Mouse (Mus musculus) inflammation-experienced regulatory T-cells, adult 6 months (primary cell): ENCODE data around the gene Osbpl11. TPM values are rescaled to one million over a fixed set of nuclear protein-coding genes. Genes with fewer than 3 reads are reported as not detected.
A peak's percentile ranks its signal among the peaks of the same experiment; 100 is the strongest.

Source experiments
- ATAC-seq: one replicate; pipeline ENCODE4 v1.8.0; 2017
- polyA plus RNA-seq, 3 experiments: library from polyadenylated mRNA; unstranded; fragments of 100-300 nt; shearing (Covaris generic); gene quantifications; one replicate each; pipeline ENCODE4 v1.2.1; 2017

Gene Osbpl11
- polyA plus RNA-seq, 3 experiments from 2014 or later: 5.7 to 8.9 (median 7.8) TPM

GRCm38 (mm10) chr16:33244136-33244691 is 59.3 kb downstream of the Osbpl11 start:
- no peak for ATAC-seq

DNA sequence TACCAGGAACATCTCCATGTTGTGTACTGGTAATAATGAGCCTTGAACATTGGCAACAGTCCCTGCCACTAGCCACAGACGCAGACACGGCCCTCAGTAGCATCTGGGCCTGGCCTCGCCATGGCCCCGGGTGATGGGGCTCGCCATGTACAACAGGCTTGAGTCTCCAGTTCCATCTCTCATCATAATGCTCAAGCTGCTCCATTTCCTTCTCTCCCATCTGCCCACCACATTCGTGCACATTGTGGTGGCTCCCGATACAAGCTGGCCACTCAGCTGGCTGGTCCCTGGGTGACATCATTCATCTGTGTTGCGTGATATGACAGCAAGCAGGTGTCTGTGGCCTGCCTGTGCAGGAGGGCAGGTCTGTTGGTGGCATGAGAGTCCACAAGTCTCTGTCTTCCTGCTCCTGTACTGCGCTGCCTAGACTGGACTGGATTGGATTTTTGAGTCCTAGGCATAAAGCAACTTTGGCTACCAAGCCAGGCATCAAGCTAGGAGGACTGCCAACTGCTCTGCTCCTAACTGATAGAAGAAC is 60.1 kb downstream of the Osbpl11 start:
- ATAC-seq: no peak

DNA sequence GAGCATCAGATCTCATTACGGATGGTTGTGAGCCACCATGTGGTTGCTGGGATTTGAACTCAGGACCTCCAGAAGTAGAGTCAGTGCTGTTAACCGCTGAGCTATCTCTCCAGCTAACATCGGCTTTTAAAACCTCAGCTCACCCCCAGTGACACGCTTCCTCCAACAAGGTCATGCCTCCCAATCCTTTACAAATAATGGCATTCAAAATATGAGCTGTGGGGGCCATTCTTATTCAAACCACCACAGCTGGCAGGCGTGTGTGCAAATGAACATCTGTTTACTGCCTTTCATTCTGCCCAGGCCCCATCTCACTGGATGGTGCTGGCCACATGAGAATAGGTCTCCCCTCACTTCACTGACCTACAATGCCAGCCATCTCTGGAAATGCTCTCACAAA is 61.7 kb downstream of the Osbpl11 start:
- no peak for ATAC-seq

GRCm38 (mm10) chr16:33247006-33247405 is 62.1 kb downstream of the Osbpl11 start:
- ATAC-seq: no peak

DNA sequence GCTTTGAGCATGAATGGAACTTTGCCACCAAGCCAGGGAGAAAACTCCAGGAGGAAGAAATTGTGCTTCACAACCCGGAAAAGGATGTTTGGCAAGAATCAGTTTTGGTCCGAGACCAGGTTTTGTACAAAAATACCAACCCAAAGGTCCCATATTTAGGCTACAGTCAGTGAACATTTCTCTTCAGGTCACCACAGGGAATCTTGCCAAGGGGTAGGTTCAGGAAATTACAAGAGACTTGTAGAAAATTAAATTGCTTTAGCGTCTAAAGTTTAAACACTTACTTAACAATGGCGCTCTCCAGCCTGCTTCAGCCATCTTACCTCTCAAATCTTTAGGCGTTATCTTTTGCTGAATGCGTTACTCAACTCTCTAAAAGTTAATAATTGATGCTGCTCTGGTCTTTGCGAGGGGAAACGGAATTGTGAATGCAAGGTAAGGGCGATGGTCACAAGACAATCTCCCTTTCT is 65.8 kb downstream of the Osbpl11 start:
- ATAC-seq: peak; percentile 47

DNA sequence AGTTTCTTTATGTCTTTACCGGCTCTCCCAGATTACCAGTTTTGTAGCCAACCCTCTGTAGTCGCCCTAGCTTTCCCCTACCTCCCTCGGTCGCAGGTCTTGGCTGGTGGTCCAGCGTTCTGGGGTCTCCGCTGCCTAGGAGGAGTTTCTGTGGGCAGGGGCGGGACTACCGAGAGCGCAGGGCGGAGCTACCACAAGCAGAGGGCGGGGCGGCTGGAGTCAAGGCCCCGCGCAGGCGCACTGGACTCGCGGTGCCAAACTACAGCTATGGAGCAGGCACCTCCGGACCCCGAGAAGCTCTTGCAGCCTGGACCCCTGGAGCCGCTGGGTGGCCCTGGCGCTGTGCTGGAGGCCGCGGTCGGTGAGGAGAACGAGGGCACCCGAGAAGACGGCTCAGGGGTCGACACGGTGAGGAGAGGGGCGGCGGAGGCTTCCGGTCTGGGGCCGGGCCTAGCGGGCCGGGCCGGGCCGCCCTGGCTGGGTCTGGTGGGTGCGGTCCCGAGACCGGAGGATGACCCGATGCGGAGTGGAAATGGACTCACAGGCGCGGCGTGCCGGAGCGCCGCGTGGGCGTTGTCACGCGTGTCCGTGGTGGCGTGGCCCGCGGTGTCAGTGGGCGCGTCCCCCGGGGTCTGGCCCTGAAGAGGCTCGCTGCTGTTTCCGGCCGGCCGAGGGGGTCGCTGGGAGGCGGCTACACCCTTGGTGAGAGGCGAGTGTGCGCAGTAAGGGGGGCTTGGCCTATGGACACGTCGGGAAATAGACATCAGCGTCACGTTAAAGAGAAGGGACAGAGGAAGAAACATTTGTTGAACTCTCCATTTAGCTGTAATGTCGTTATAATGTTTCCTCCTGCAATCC is 66.6 kb downstream of the Osbpl11 start, which contains the start of gene Snx4:
Gene Snx4, plus strand, starts transcription at position 249 of the 858 bp plus-strand sequence.
- peak; percentile 89 for ATAC-seq

DNA sequence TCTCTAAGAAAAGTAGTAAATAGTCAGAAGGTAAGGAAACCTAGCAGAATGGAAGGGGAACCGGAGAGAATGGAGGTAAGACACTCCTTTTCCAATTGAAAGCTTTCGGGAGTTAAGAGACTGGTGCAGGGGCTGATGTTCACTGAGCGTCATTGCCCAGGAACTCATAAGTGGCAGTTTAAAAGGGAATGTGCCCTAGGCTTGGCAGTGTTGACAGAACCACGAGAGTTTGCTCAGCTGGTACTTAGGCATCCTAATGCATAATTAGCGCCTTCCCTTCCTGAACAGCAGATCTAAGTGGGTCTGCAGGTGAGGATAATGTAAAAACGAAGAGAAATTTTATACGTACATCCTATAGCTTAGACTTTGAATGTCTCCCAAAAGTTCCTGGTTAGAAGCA is 70.7 kb downstream of the Osbpl11 start:
- ATAC-seq: no peak

GRCm38 (mm10) chr16:33258530-33258929 is 73.7 kb downstream of the Osbpl11 start:
- ATAC-seq: no peak

DNA sequence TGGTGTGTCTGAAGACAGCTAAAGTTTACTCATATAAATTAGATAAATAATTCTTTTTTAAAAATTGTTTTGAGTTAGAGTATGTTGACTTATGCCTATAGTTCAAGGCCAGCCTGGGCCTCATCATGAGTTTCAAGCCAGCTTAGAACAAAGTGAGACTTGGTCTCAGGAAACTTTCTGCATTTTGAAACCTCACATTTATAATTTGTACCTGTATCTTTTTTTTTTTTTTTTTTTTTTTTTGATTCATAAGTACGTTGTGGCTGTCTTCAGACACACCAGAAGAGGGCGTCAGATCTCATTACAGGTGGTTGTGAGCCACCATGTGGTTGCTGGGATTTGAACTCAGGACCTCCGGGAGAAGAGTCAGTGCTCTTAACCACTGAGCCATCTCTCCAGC is 75.0 kb downstream of the Osbpl11 start:
- ATAC-seq: no peak

DNA sequence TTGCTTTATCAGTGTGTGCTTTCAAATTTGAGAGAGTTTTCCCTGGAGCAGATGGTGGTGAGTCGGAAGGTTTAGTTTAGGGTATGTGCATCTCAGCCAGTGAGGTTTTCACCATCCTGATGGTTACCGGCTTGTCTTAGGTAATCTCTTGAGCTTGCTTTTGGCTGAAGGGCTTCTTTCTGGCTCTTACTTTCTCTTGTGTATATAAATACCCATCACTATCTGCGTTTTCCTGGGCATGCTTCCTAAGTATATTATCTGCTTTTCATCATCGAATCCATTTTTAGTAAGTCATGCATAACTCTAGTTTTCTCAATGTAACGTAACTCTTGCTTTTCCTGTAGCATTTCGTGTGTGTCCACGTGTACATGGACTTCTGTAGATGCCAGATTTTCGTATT is 76.0 kb downstream of the Osbpl11 start:
- no peak for ATAC-seq

GRCm38 (mm10) chr16:33261584-33262061 is 76.8 kb downstream of the Osbpl11 start:
- peak; percentile 78 for ATAC-seq

DNA sequence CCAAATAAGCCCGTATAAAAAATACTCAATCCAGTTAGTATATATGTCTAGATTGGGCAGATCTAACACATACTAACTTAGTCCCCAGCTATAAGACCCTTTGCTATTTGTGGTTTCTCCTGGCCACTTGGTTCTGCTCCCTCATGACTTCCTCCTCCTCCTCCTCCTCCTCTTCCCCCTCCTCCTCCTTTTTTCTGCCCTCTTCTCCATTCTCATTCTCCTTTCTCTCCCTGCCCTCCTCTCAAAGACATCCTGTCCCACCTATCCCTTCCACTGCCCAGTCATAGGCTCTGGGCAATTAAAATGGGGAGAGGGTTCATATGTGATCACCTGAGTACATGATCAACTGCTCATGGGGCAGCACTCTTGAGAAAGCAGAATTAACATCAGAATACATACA is 77.2 kb downstream of the Osbpl11 start:
- no peak for ATAC-seq

DNA sequence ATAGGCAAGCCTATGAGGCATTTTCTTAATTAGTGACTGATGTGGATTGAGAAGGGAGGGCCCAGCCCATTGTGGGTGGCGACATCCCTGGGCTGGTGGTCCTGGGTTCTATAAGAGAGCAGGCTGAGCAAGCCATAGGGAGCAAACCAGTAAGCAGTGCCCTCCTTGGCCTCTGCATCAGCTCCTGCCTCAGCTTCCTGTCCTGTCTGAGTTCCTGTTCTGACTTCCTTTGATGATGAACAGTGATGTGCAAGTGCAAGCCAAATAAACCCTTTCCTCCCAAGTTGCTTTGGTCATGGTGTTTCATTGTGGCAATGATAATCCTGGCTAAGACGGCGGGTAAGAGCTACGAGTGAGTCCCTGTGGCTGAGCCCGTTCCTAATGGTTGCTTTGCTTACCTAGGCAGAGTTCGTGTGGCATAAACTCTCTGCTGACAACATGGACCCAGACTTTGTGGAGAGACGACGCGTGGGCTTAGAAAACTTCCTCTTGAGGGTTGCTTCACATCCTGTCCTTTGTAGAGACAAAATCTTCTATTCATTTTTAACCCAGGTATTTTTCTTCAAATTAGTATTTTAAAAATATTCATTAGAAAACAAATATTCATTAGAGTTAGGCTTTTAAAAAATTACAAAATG is 82.9 kb downstream of the Osbpl11 start:
- ATAC-seq: peak; percentile 50

DNA sequence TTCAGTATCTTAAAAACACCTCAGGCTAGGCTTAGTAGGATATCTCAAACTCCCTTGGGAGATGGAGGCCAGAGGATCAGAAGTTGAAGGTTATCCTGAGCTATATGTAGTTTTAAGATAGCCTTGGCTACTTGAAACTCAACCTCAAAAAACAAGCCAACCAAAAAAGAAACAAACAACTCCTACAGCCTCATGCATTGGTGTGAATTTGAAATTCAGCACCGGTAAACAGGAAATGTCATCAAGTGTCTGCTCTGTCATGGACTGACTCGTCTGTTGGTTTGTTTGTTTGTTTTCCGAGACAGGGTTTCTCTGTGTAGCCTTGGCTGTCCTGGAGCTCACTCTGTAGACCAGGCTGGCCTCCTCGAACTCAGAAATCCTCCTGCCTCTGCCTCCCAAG is 87.0 kb downstream of the Osbpl11 start:
- no peak for ATAC-seq

DNA sequence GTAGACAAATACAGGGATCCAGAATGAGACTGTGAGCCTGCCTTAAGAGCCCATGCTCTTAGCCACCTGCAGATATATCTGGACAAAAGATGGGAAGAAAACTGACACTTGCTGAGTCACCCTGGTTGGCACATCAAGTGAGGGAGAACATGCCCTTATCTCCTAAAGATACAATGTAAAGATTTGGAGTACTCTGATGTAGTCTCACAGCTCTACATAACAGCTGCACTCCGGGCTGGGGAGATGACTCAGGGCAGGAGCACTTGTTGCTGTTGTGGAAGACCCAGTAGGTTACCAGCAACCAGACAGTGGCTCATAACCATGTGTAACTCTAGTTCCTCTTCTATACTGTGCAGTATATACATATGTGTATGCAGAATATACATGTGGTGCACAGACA is 98.2 kb downstream of the Osbpl11 start:
- no peak for ATAC-seq

DNA sequence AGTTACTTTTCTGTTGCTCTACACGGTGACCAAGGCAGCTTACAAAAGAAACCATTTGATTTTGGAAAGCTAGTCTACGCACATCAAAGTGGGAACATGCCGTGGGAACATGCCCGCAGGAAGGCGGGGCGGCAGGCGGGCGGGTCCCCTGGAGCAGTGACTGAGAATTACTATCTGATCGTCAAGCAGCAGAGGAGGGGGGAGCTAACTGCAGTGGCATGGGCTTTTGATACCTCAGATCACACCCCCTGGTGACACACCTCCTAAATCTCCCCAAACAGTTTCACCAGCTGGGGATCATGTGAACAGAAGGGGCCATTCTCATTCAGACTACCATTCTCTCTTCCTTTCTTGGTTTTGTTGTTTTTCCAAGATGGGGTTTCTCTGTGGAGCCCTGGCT is 103.7 kb downstream of the Osbpl11 start:
- no peak for ATAC-seq

- ATAC-seq: no peak
These were observed 105.1 kb downstream of the Osbpl11 start for GRCm38 (mm10) chr16:33289981-33290380.

- no peak for ATAC-seq
These were observed 107.4 kb downstream of the Osbpl11 start for GRCm38 (mm10) chr16:33292241-33292640.

Other genes starting within 250 kb of the Osbpl11 start
- 1 to 10 TPM in 2 of 3 experiments, under 1 TPM in 1; 0.86 to 2.4 (median 1.4) TPM for gene Iqcg, start 128.9 kb upstream of the Osbpl11 start, polyA plus RNA-seq
- 1,000 to 10,000 TPM; 1,095 to 1,593 (median 1,512) TPM for gene Rpl35a, start 128.6 kb upstream of the Osbpl11 start, polyA plus RNA-seq
- under 1 TPM; 0.12 to 0.57 (median 0.24) TPM for gene Lmln, start 122.5 kb upstream of the Osbpl11 start, polyA plus RNA-seq
- gene Snx4, start 66.4 kb downstream of the Osbpl11 start, polyA plus RNA-seq: 100 to 1,000 TPM in 2 of 3 experiments, 10 to 100 TPM in 1; 87.4 to 113 (median 101) TPM
- gene Zfp148, start 195.8 kb downstream of the Osbpl11 start, polyA plus RNA-seq: 10 to 100 TPM; 45.9 to 50.1 (median 46.0) TPM